Mouse (Mus musculus): ENCODE data around the gene Eipr1. TPM values are rescaled to one million over a fixed set of nuclear protein-coding genes. Genes with fewer than 3 reads are reported as not detected.

Eipr1 gene
- polyA plus RNA-seq, 1 experiment from 2014 or later: 29.0 TPM

- Histone ChIP-seq H3K9ac (ENCODE audit: low read depth, low read length) (no peak overlapping the region), H3K4me3 (ENCODE audit: low read depth, low read length) (no peak overlapping the region), H3K4me2 (ENCODE audit: low read depth, low read length) (no peak overlapping the region), H3K27me3 (replicated peaks; ENCODE audit: control insufficient read depth, insufficient read depth, low read length) (no peaks in the 10 kb centered on the region), H3K27ac (replicated peaks; ENCODE audit: low read depth, low read length) (no peak overlapping the region), H3K9me3 (ENCODE audit: control insufficient read depth, low read length) (no peaks in the 10 kb centered on the region), H3K36me3 (ENCODE audit: control insufficient read depth, insufficient read depth, low read length) (peaks cover 8% of the 10 kb centered on the region; the same call in 1 of the 2 replicates), H3K4me1 (ENCODE audit: control insufficient read depth, insufficient read depth, low read length) (no peaks in the 10 kb centered on the region)
- ATAC-seq (ENCODE audit: low read depth) (no peak), DNase-seq (ENCODE audit: low spot score) (no peak)
- 91% methylated on average over 4 of the region's 4 CpGs for WGBS
Measured at GRCm38 (mm10) chr12:28868794-28869193, 117.2 kb downstream of the Eipr1 start.

GRCm38 (mm10) chr12:28872271-28872670 lies 120.7 kb downstream of the Eipr1 start:
- 78% methylated on average over 12 of the region's 12 CpGs for WGBS
- no peaks in the 10 kb centered on the region for H3K4me1 ChIP-seq (ENCODE audit: control insufficient read depth, insufficient read depth, low read length)
- H3K4me2 ChIP-seq (ENCODE audit: low read depth, low read length): no peak overlapping the region
- no peak overlapping the region for H3K9ac ChIP-seq (ENCODE audit: low read depth, low read length)
- no peak for DNase-seq (ENCODE audit: low spot score)
- H3K27ac ChIP-seq (replicated peaks; ENCODE audit: low read depth, low read length): no peak overlapping the region
- H3K4me3 ChIP-seq (ENCODE audit: low read depth, low read length): no peak overlapping the region
- H3K9me3 ChIP-seq (ENCODE audit: control insufficient read depth, low read length): no peaks in the 10 kb centered on the region
- H3K27me3 ChIP-seq (replicated peaks; ENCODE audit: control insufficient read depth, insufficient read depth, low read length): no peaks in the 10 kb centered on the region
- no peak for ATAC-seq (ENCODE audit: low read depth)
- H3K36me3 ChIP-seq (ENCODE audit: control insufficient read depth, insufficient read depth, low read length): no peaks in the 10 kb centered on the region

GRCm38 (mm10) chr12:28874781-28875251 lies 123.2 kb downstream of the Eipr1 start:
- DNase-seq (ENCODE audit: low spot score) (peak; percentile 11), ATAC-seq (ENCODE audit: low read depth) (no peak)
- Histone ChIP-seq H3K4me2 (ENCODE audit: low read depth, low read length) (no peak overlapping the region), H3K4me3 (ENCODE audit: low read depth, low read length) (no peak overlapping the region), H3K36me3 (ENCODE audit: control insufficient read depth, insufficient read depth, low read length) (no peaks in the 10 kb centered on the region), H3K4me1 (ENCODE audit: control insufficient read depth, insufficient read depth, low read length) (no peaks in the 10 kb centered on the region), H3K27me3 (replicated peaks; ENCODE audit: control insufficient read depth, insufficient read depth, low read length) (no peaks in the 10 kb centered on the region), H3K9me3 (ENCODE audit: control insufficient read depth, low read length) (no peaks in the 10 kb centered on the region), H3K27ac (replicated peaks; ENCODE audit: low read depth, low read length) (no peak overlapping the region), H3K9ac (ENCODE audit: low read depth, low read length) (no peak overlapping the region)
- WGBS: 69% methylated on average over 8 of the region's 8 CpGs

GRCm38 (mm10) chr12:28875471-28875870 lies 123.9 kb downstream of the Eipr1 start:
- Histone ChIP-seq H3K27me3 (replicated peaks; ENCODE audit: control insufficient read depth, insufficient read depth, low read length) (no peaks in the 10 kb centered on the region), H3K36me3 (ENCODE audit: control insufficient read depth, insufficient read depth, low read length) (no peaks in the 10 kb centered on the region), H3K9ac (ENCODE audit: low read depth, low read length) (no peak overlapping the region), H3K27ac (replicated peaks; ENCODE audit: low read depth, low read length) (no peak overlapping the region), H3K4me1 (ENCODE audit: control insufficient read depth, insufficient read depth, low read length) (no peaks in the 10 kb centered on the region), H3K9me3 (ENCODE audit: control insufficient read depth, low read length) (no peaks in the 10 kb centered on the region), H3K4me3 (ENCODE audit: low read depth, low read length) (no peak overlapping the region), H3K4me2 (ENCODE audit: low read depth, low read length) (no peak overlapping the region)
- DNase-seq (ENCODE audit: low spot score) (no peak), ATAC-seq (ENCODE audit: low read depth) (no peak)
- WGBS: 82% methylated on average over 8 of the region's 8 CpGs

GRCm38 (mm10) chr12:28880471-28880870 lies 128.9 kb downstream of the Eipr1 start:
- H3K4me3 ChIP-seq (ENCODE audit: low read depth, low read length): no peak overlapping the region
- no peaks in the 10 kb centered on the region for H3K4me1 ChIP-seq (ENCODE audit: control insufficient read depth, insufficient read depth, low read length)
- H3K27me3 ChIP-seq (replicated peaks; ENCODE audit: control insufficient read depth, insufficient read depth, low read length): no peaks in the 10 kb centered on the region
- H3K36me3 ChIP-seq (ENCODE audit: control insufficient read depth, insufficient read depth, low read length): no peaks in the 10 kb centered on the region
- no peak for DNase-seq (ENCODE audit: low spot score)
- no peak overlapping the region for H3K4me2 ChIP-seq (ENCODE audit: low read depth, low read length)
- ATAC-seq (ENCODE audit: low read depth): no peak; the same call in 1 of the 2 replicates
- no peak overlapping the region for H3K27ac ChIP-seq (replicated peaks; ENCODE audit: low read depth, low read length)
- no peaks in the 10 kb centered on the region for H3K9me3 ChIP-seq (ENCODE audit: control insufficient read depth, low read length)
- no peak overlapping the region for H3K9ac ChIP-seq (ENCODE audit: low read depth, low read length)

GRCm38 (mm10) chr12:28887712-28888111 lies 136.1 kb downstream of the Eipr1 start:
- Histone ChIP-seq H3K9me3 (ENCODE audit: control insufficient read depth, low read length) (no peaks in the 10 kb centered on the region), H3K27ac (replicated peaks; ENCODE audit: low read depth, low read length) (no peak overlapping the region), H3K4me2 (ENCODE audit: low read depth, low read length) (no peak overlapping the region), H3K4me1 (ENCODE audit: control insufficient read depth, insufficient read depth, low read length) (no peaks in the 10 kb centered on the region), H3K36me3 (ENCODE audit: control insufficient read depth, insufficient read depth, low read length) (no peaks in the 10 kb centered on the region), H3K9ac (ENCODE audit: low read depth, low read length) (no peak overlapping the region), H3K27me3 (replicated peaks; ENCODE audit: control insufficient read depth, insufficient read depth, low read length) (no peaks in the 10 kb centered on the region), H3K4me3 (ENCODE audit: low read depth, low read length) (no peak overlapping the region)
- DNase-seq (ENCODE audit: low spot score) (no peak), ATAC-seq (ENCODE audit: low read depth) (no peak)
- WGBS: 73% methylated on average over 6 of the region's 6 CpGs

- H3K27me3 ChIP-seq (replicated peaks; ENCODE audit: control insufficient read depth, insufficient read depth, low read length): no peaks in the 10 kb centered on the region
- no peak for ATAC-seq (ENCODE audit: low read depth)
- H3K4me2 ChIP-seq (ENCODE audit: low read depth, low read length): no peak overlapping the region
- DNase-seq (ENCODE audit: low spot score): no peak
- no peak overlapping the region for H3K4me3 ChIP-seq (ENCODE audit: low read depth, low read length)
- H3K9ac ChIP-seq (ENCODE audit: low read depth, low read length): no peak overlapping the region
- no peaks in the 10 kb centered on the region for H3K4me1 ChIP-seq (ENCODE audit: control insufficient read depth, insufficient read depth, low read length)
- no peaks in the 10 kb centered on the region for H3K9me3 ChIP-seq (ENCODE audit: control insufficient read depth, low read length)
- WGBS: 36% methylated on average over 7 of the region's 7 CpGs
- H3K27ac ChIP-seq (replicated peaks; ENCODE audit: low read depth, low read length): no peak overlapping the region
- no peaks in the 10 kb centered on the region for H3K36me3 ChIP-seq (ENCODE audit: control insufficient read depth, insufficient read depth, low read length)
Measured at GRCm38 (mm10) chr12:28889068-28889674, 137.6 kb downstream of the Eipr1 start.

GRCm38 (mm10) chr12:28891523-28891922 lies 139.9 kb downstream of the Eipr1 start:
- no peak for ATAC-seq (ENCODE audit: low read depth)

GRCm38 (mm10) chr12:28896577-28896976 lies 145.0 kb downstream of the Eipr1 start:
- WGBS: 87% methylated on average over 3 of the region's 3 CpGs
- Histone ChIP-seq H3K9me3 (ENCODE audit: control insufficient read depth, low read length) (no peaks in the 10 kb centered on the region), H3K4me3 (ENCODE audit: low read depth, low read length) (no peak overlapping the region), H3K27me3 (replicated peaks; ENCODE audit: control insufficient read depth, insufficient read depth, low read length) (no peaks in the 10 kb centered on the region), H3K36me3 (ENCODE audit: control insufficient read depth, insufficient read depth, low read length) (no peaks in the 10 kb centered on the region), H3K9ac (ENCODE audit: low read depth, low read length) (no peak overlapping the region), H3K27ac (replicated peaks; ENCODE audit: low read depth, low read length) (no peak overlapping the region), H3K4me2 (ENCODE audit: low read depth, low read length) (no peak overlapping the region), H3K4me1 (ENCODE audit: control insufficient read depth, insufficient read depth, low read length) (no peaks in the 10 kb centered on the region)
- ATAC-seq (ENCODE audit: low read depth) (no peak), DNase-seq (ENCODE audit: low spot score) (no peak)

More at GRCm38 (mm10) chr12:28891523-28891922, 139.9 kb downstream of the Eipr1 start:
- Histone ChIP-seq H3K4me1 (ENCODE audit: control insufficient read depth, insufficient read depth, low read length) (no peaks in the 10 kb centered on the region), H3K36me3 (ENCODE audit: control insufficient read depth, insufficient read depth, low read length) (no peaks in the 10 kb centered on the region), H3K9ac (ENCODE audit: low read depth, low read length) (no peak overlapping the region), H3K27me3 (replicated peaks; ENCODE audit: control insufficient read depth, insufficient read depth, low read length) (no peaks in the 10 kb centered on the region), H3K27ac (replicated peaks; ENCODE audit: low read depth, low read length) (no peak overlapping the region), H3K4me2 (ENCODE audit: low read depth, low read length) (no peak overlapping the region), H3K4me3 (ENCODE audit: low read depth, low read length) (no peak overlapping the region), H3K9me3 (ENCODE audit: control insufficient read depth, low read length) (no peaks in the 10 kb centered on the region)
- 51% methylated on average over 5 of the region's 5 CpGs for WGBS
- DNase-seq (ENCODE audit: low spot score): no peak

Data from embryonic facial prominence, embryonic 14.5 days (tissue).